Mouse (Mus musculus) NIH3T3 (cell line): ENCODE data around the gene Spata7.
"Not testable (repeated sequence)": the region's sequence is repeated elsewhere in the genome, so short reads cannot be mapped to it uniquely, and the experiment has no call there.

ENCODE experiments used
- DNase-seq: peaks from one replicate; pipeline ENCODE4 v3.0.0-alpha.2; 2012; ENCODE audit warnings: low read depth

Spata7 gene

GRCm38 (mm10) chr12:98627392-98628259 lies at the start of gene Spata7:
Gene Spata7, plus strand, starts transcription at chr12:98628157.
- peak; percentile 94 for DNase-seq

DNA sequence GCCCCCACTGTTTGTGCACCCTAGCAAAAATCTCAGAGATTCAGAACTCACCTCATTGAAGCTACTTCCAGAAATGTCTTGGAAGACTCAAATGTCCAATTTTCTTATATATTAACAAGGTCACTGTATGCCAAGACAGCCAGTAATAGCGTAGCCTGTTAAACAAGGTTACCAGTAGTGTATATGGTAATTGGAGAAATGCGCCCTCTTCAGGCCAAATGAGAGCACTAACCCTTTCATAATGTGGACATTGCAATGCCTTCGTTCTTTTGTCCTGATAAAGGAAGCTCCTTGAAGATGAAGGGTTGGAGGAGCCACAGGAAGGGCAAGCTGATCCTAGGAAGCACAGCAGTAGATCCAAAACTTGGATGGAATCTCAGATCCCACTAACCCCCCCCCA lies 42.7 kb upstream of the Spata7 start:
- DNase-seq = no peak

- peak; percentile 92 for DNase-seq
Observed at GRCm38 (mm10) chr12:98588573-98588972, 39.4 kb upstream of the Spata7 start.

DNA sequence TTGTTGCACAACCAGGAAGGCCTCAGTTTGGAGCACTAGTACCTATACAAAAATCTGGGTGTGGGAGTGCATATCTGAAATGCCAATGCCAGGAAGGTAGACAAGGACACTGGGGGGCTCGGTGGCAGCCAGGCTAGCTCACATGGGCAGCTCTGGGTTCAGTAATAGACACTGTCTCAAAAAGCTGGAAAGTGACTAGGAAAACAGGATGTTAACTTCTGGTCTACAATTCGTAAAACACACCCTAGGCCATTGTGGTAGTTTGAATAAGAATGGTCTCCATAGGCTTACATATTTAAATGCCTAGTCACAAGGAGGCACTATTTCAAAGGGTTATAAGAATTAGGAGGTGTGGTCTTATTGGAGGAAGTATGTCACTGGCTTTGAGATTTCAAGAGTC lies 36.9 kb upstream of the Spata7 start:
- peak; percentile 9 for DNase-seq

DNA sequence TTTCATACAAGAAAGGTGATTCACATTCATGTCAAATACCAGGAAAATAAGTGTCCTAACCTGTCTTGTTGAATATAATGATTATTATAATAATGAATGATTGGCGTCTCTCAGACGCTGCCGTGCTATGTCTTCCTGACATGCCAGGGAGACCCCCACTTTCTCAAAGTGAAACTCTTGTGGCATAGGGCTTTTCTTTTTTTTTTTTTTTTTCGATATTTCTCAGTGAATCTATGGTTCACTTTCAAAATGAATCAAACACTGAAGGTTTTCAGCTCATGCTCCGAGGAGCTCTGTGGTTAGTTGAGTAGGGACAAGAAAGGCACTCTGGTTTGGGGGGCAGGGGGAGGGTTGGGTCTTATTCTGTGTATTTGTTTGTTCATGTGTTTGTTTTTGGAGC lies 27.1 kb upstream of the Spata7 start:
- no peak for DNase-seq

GRCm38 (mm10) chr12:98602114-98602513 lies 25.8 kb upstream of the Spata7 start:
- DNase-seq = peak; percentile 4

DNA sequence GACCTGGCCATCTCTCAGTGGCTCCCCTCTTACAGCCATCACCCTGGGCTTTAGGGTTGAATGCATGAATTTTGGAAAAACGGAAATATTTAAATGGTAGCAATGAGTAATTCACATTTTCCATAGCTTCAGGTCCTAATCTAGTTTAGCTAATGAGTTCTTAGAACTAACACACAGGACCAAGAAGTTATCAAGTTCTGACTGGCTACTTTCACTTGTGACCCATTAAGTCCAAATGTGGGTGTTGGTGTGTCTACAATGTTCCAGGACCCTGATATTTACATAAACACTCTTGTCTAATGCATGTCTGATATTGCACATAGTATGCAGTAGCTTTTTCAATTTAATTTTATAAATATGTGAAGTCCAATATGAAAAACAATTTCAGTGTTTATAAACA lies 22.7 kb upstream of the Spata7 start:
- no peak for DNase-seq

GRCm38 (mm10) chr12:98606595-98607290 lies 21.2 kb upstream of the Spata7 start:
- no peak for DNase-seq

GRCm38 (mm10) chr12:98610341-98610740 lies 17.6 kb upstream of the Spata7 start:
- DNase-seq = no peak

- no peak for DNase-seq
Observed at GRCm38 (mm10) chr12:98614910-98615508, 12.9 kb upstream of the Spata7 start.

DNA sequence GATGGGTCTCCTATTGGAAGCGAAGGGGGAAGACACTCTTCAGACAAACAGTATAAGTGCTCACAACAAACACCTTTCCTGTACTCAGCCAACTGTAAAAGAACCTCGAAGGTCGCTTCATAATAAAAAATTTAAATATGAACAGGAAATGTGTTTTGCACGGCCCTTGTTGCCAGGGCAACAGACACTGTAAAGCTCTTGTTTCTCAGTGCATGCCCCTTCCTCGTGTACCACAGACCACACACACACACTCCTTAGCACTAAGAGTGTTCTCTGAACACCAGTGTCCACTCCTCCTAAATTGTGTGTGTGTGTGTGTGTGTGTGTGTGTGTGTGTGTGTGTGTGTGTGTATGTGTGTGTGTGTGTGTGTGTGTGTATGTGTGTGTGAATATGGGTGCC lies 12.2 kb upstream of the Spata7 start:
- DNase-seq = no peak

- peak; percentile 20 for DNase-seq
Observed at GRCm38 (mm10) chr12:98619496-98619895, 8.5 kb upstream of the Spata7 start.

DNA sequence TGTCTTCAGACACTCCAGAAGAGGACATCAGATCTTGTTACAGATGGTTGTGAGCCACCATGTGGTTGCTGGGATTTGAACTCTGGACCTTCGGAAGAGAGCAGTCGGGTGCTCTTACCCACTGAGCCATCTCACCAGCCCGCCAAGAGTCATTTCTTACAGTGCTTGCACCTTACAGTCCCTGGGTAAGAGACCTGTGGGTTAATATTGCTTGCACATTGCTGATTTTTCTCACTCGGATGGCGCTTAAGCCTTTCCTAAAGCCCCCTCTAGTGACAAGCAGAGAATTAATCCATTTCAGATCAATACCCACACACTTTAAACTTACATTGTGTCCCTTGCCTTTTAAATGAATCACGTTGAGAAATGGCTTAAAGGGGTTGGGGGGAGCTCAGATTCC lies 7.0 kb upstream of the Spata7 start:
- DNase-seq = peak; percentile 70

- not testable (repeated sequence) for DNase-seq
Observed at GRCm38 (mm10) chr12:98623266-98623665, 4.7 kb upstream of the Spata7 start.

DNA sequence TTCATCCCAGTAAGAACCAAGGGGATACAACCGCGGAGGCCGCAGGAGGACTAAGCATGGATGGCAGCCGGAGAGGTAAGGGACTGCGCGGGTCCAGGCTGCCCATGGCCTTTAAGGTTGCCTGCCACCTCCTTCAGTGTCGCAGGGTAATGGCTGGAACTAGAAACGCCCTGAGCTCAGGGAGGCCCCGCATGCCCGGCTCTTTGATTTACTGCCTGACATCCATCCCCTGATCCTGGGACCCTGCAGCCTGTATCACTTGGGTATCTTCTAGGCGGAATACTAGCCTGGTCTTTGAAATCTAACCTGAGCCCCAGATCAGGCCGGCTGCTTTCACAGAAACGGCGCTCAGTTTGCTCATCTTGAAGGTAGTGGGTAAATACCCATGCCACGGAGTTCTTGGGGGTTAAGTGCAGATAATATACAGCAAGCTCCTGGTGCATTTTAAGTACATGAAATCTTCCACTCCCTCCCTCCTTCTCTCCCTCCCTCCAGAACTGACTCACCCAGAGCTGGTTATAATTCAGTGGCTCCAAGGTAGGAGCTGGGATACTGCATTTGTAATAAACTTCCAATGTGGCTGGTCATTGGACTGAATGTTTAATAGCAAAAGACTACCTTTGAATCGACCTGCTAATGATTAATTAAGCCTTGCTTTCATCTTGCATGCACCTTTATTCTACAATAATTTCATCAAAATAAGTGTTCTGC lies 458 bp downstream of the Spata7 start:
- DNase-seq = peak; percentile 58

GRCm38 (mm10) chr12:98644852-98645251 lies 16.9 kb downstream of the Spata7 start:
- DNase-seq = peak; percentile 37

GRCm38 (mm10) chr12:98656873-98657272 lies 28.9 kb downstream of the Spata7 start:
- DNase-seq = no peak

DNA sequence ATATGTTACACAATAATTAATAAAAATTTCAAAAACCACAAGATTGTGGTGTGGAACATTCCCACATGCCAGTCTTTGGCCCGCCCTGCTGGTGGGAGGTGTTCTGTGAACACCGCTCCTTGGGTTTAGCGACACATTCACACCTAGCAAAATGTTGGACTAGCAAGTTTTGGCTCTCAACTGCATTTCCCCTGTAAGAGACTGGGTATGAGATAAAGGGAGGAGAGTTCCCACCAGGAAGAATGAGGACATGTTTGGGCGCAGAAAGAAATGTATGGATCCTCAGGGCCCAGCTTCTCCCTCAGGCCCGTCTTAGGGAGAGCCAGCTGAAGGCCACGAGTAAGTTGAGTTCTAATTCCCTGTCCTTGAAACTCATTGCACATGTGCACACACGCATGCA lies 34.7 kb downstream of the Spata7 start:
- DNase-seq = no peak

GRCm38 (mm10) chr12:98668132-98668814 lies 40.3 kb downstream of the Spata7 start:
- DNase-seq = peak; percentile 34

DNA sequence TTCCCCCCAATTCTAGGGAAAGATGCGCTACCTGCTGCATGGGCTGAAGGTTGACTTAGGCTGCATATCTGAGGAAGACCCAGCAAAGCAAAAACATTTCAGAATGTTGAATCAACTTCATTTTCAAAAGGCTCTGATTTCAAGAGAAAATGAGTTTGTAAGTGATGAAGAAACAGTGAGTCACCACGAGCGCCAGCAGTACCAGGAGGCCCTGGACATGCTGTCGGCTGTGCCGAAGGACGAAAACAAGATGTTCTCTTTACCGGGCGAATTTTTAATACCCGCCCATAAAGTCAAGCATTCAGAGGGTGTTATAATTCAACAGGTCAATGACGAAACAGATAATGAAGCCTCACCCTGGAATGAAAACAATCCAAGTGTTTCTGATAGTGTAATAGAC lies 41.1 kb downstream of the Spata7 start:
- peak; percentile 29 for DNase-seq

DNA sequence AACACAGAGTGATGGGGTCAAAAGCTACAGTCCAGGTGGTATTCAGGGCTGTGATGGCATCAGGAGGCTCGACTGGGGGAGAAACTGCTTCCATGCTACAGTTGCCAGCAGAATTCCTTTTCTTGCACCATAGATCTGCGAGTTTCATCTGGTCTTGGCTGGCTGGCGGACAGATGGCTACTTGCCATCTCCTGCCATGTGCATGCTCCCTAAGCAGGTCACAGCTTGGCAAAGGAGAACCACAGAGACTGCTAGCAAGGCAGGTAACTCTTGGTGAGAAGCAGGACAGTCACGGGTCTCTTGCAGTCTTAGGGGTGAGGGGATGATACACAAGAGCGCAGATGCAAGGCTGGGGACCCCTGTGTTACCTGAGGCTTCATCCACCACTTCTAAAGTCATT lies 41.9 kb downstream of the Spata7 start:
- DNase-seq = peak; percentile 42

DNA sequence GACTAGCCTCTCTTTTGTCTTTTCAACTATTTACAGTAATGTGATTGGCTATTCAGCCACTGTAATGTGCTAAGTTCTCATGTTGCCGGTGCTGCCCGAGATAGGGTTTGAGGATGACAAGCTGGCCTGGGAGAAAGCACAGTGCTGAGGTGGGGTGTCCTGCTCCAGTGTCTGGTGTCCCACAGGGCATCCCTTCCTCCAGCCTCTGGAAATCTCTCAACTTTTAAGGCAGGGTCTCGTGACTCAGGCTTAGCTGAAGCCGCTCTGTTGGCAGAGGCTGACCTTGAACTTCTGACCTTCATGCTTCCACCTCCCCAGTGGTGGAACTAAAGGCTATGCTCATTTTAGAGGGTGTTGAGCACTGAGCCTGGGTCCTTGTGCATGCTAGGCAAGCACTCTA lies 42.5 kb downstream of the Spata7 start:
- no peak for DNase-seq
